Mouse (Mus musculus) lung, adult 2 months (tissue): ENCODE data around the gene Tnrc6b.

Experiments
- CTCF ChIP-seq: fragments of 200-500 bp; IDR thresholded peaks from 2 replicates; pipeline ENCODE4 v1.5.1; 2011; ENCODE audit warnings: mild to moderate bottlenecking, low read length, control low read depth; ENCODE audit not compliant: insufficient read depth
- POLR2A ChIP-seq: fragments of 200-500 bp; IDR thresholded peaks from 2 replicates; pipeline ENCODE4 v1.6.1; 2011; ENCODE audit warnings: low read depth, mild to moderate bottlenecking, control low read depth, low read length, borderline replicate concordance; ENCODE audit errors: extremely low read depth

- TF ChIP-seq CTCF (no peak), POLR2A (no peak)
Observed at GRCm38 (mm10) chr15:80799634-80800137, 88.6 kb downstream of the Tnrc6b start.
